19 mouse cellular contexts compared by ENCODE assay signal in genomic region chr13:69564573-69564972, GRCm38 (mm10).
"Had no signal": no experiment of that assay in that cellular context is flagged by ENCODE, and none has a peak within 500 bp of the region (broad histone marks: within the 10 kb centered on the region; RNA-seq: fewer than 3 reads in every experiment).

No protein-coding gene starts in this region.

- H3K27me3 ChIP-seq: limb, embryonic 13.5 days; liver, embryonic 12.5 days; liver, embryonic 15.5 days; midbrain, embryonic 12.5 days; midbrain, embryonic 15.5 days; neural tube, embryonic 12.5 days; neural tube, embryonic 15.5 days had no signal

- H3K4me3 ChIP-seq: limb, embryonic 10.5 days; limb, embryonic 13.5 days; liver, embryonic 12.5 days; liver, embryonic 15.5 days; midbrain, embryonic 12.5 days; midbrain, embryonic 15.5 days; neural tube, embryonic 12.5 days; neural tube, embryonic 15.5 days had no signal

- DNase-seq: kidney, adult 11 months; kidney, postnatal 14 days; kidney, postnatal 4 days; lung, adult 2 months; lung, postnatal 14 days; lung, postnatal 4 days; right cerebral cortex, adult 18-20 months; right cerebral cortex, postnatal 14 days; right cerebral cortex, postnatal 4 days; spleen, adult 18-20 months; thymus, postnatal 25 days had no signal

- H3K4me2 ChIP-seq: limb, embryonic 13.5 days; liver, embryonic 12.5 days; liver, embryonic 15.5 days; midbrain, embryonic 12.5 days; midbrain, embryonic 15.5 days; neural tube, embryonic 12.5 days; neural tube, embryonic 15.5 days had no signal

- H3K9ac ChIP-seq: limb, embryonic 13.5 days; liver, embryonic 12.5 days; liver, embryonic 15.5 days; midbrain, embryonic 12.5 days; midbrain, embryonic 15.5 days; neural tube, embryonic 12.5 days; neural tube, embryonic 15.5 days had no signal

- H3K9me3 ChIP-seq: limb, embryonic 10.5 days; limb, embryonic 13.5 days; liver, embryonic 12.5 days; liver, embryonic 15.5 days; midbrain, embryonic 12.5 days; midbrain, embryonic 15.5 days; neural tube, embryonic 12.5 days; neural tube, embryonic 15.5 days had no signal

- H3K4me1 ChIP-seq: limb, embryonic 13.5 days; liver, embryonic 15.5 days had no signal

- ATAC-seq: liver, embryonic 12.5 days; midbrain, embryonic 15.5 days had no signal

- H3K36me3 ChIP-seq: limb, embryonic 10.5 days; limb, embryonic 13.5 days; liver, embryonic 12.5 days; liver, embryonic 15.5 days; midbrain, embryonic 12.5 days; midbrain, embryonic 15.5 days; neural tube, embryonic 12.5 days; neural tube, embryonic 15.5 days had no signal

- H3K27ac ChIP-seq: limb, embryonic 10.5 days; limb, embryonic 13.5 days; liver, embryonic 12.5 days; liver, embryonic 15.5 days; midbrain, embryonic 12.5 days; midbrain, embryonic 15.5 days; neural tube, embryonic 12.5 days; neural tube, embryonic 15.5 days had no signal
